Mouse (Mus musculus): ENCODE results near the gene Atp1b4. TPM values are rescaled to one million over a fixed set of nuclear protein-coding genes. Genes with fewer than 3 reads are reported as not detected.

Gene Atp1b4
- polyA plus RNA-seq (2014; fragmentation: Illumina TruSeq; extraction: RNeasy Lipid Tissue Mini Kit (QIAGEN cat#74804); ENCODE audit: low read depth, low replicate concordance): 0.10 TPM

DNA sequence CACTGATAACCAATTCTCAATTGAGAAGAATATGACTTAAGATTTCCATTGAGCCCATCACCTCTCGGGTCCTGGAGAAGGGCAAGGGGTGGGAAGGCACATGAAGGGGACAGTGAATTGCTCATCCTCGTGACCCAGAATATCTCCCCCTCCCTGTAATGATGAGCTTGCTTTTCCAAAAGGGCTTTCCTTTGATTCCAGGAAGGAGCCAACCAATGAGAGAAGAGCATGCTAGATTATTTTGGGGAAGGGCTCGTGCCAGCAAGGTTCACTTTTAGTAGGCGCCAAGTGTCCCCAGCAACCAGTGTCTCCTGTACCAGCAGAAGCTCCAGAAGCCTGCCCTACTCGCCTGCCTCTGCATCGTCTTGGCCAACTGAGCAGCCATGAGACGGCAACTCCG, at the start of gene Atp1b4:
Atp1b4 (plus strand) TSS at position 301 of the 400 bp plus-strand sequence.

Other genes starting within 250 kb of the Atp1b4 start
- not detected for gene Rhox10, start 249.7 kb upstream of the Atp1b4 start, polyA plus RNA-seq (2014; fragmentation: Illumina TruSeq; extraction: RNeasy Lipid Tissue Mini Kit (QIAGEN cat#74804); ENCODE audit: low read depth, low replicate concordance)
- gene Rhox11, start 231.0 kb upstream of the Atp1b4 start, polyA plus RNA-seq (2014; fragmentation: Illumina TruSeq; extraction: RNeasy Lipid Tissue Mini Kit (QIAGEN cat#74804); ENCODE audit: low read depth, low replicate concordance): not detected
- gene Rhox12, start 205.3 kb upstream of the Atp1b4 start, polyA plus RNA-seq (2014; fragmentation: Illumina TruSeq; extraction: RNeasy Lipid Tissue Mini Kit (QIAGEN cat#74804); ENCODE audit: low read depth, low replicate concordance): not detected
- not detected for gene Rhox13, start 195.0 kb upstream of the Atp1b4 start, polyA plus RNA-seq (2014; fragmentation: Illumina TruSeq; extraction: RNeasy Lipid Tissue Mini Kit (QIAGEN cat#74804); ENCODE audit: low read depth, low replicate concordance)
- gene Zbtb33, start 126.4 kb upstream of the Atp1b4 start, polyA plus RNA-seq (2014; fragmentation: Illumina TruSeq; extraction: RNeasy Lipid Tissue Mini Kit (QIAGEN cat#74804); ENCODE audit: low read depth, low replicate concordance): 7.7 TPM
- 0.52 TPM for gene Tmem255a, start 63.7 kb upstream of the Atp1b4 start, polyA plus RNA-seq (2014; fragmentation: Illumina TruSeq; extraction: RNeasy Lipid Tissue Mini Kit (QIAGEN cat#74804); ENCODE audit: low read depth, low replicate concordance)
- gene Lamp2, start 140.3 kb downstream of the Atp1b4 start, polyA plus RNA-seq (2014; fragmentation: Illumina TruSeq; extraction: RNeasy Lipid Tissue Mini Kit (QIAGEN cat#74804); ENCODE audit: low read depth, low replicate concordance): 161 TPM

All from heart, adult 10 weeks (tissue).